Mouse (Mus musculus): Measurements from ENCODE around the gene Fgfrl1.

- TF ChIP-seq POLR2A (IDR thresholded peaks at IDR 0.05; ENCODE audit: low read depth, low read length) (no peak), CTCF (IDR thresholded peaks at IDR 0.05; ENCODE audit: extremely low read depth, insufficient read depth, insufficient read length, insufficient replicate concordance) (no peak)
Observed at GRCm38 (mm10) chr5:108719761-108720160, 27.6 kb downstream of the Fgfrl1 start.
